Mouse (Mus musculus) ES-Bruce4 (cell line): Measurements from ENCODE around the gene Akap13.

Source experiments
- CTCF ChIP-seq: IDR thresholded peaks from one replicate; pipeline ENCODE4 v1.8.1; 2011; ENCODE audit warnings: low read depth, low read length
- EP300 ChIP-seq: IDR thresholded peaks from 2 replicates; pipeline ENCODE4 v1.6.1; 2011; ENCODE audit warnings: low read depth, low read length; ENCODE audit not compliant: insufficient read depth
- POLR2A ChIP-seq: IDR thresholded peaks from one replicate; pipeline ENCODE4 v1.8.1; 2011; ENCODE audit warnings: low read length; ENCODE audit not compliant: insufficient read depth

DNA sequence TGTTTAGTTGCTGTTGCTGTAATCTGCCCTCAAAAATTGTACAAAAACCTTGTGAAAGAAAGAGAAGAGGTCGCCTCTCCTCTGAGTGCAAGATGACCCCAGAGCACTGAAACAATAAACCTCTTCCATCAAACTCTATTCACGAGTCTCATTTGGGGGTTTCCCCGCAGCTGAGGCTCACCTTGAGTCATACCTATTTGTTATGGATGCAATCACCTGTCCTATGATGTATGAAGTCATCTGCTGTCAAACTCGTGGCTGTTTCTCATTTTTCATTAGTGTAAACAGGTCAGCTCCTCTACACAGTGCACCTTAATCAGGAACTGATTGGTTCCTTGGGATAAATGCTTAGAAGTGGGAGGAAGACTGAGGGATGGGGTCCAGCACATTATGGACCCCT lies 345.2 kb downstream of the Akap13 start:
- TF ChIP-seq POLR2A (no peak), CTCF (no peak), EP300 (no peak)
